Mouse (Mus musculus): Measurements from ENCODE around the gene Tmem50a.

DNA sequence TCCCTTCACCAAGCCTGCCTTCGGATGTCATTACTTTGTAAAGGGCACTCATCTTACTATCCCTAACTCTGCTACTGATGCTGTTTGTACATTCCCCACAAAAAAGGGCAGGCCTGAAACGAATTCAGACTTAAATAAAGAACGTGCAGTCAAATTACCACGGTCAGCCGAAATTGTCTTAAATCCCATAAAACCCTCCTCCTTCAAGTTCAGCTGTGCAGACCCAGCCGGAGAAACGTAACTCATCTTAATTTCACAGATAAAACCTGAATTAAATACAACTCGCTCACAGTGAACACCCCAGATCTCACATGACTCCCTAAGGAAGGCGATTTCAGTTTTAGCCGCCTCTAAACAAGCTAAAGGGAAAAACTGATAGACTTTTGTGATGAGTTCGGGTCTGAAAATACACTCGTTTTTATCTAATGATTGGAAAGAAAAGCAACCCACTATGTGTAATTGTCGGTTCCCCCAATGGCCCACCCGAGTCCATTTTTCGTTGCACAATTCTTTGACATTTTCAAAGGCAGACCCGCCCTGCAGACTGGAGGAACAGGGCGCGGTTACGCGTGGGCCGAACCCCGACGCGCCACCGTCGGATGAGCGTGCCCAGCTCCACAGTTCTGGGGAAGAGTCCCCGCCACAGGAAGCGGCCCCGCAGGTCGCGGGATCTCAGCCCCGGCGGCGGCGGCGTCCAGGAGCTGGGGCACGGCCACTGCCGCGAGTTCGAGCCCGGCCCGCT lies 531 bp downstream of the Tmem50a start:
- TF ChIP-seq CTCF (IDR thresholded peaks at IDR 0.05; ENCODE audit: borderline replicate concordance, insufficient read depth, low read length) = no peak
- TF ChIP-seq POLR2A (IDR thresholded peaks at IDR 0.05; ENCODE audit: low read depth, low read length) = no peak
